Mouse (Mus musculus) liver, embryonic 14.5 days (tissue): ENCODE data around the gene Aqr.

Source experiments
- CTCF ChIP-seq: IDR thresholded peaks from 2 replicates; pipeline ENCODE4 v1.5.1; 2016; ENCODE audit warnings: antibody characterized with exemption, low read depth, control low read depth
- EP300 ChIP-seq: IDR thresholded peaks from 2 replicates; pipeline ENCODE4 v1.6.1; 2016; ENCODE audit warnings: antibody characterized with exemption, low read depth

DNA sequence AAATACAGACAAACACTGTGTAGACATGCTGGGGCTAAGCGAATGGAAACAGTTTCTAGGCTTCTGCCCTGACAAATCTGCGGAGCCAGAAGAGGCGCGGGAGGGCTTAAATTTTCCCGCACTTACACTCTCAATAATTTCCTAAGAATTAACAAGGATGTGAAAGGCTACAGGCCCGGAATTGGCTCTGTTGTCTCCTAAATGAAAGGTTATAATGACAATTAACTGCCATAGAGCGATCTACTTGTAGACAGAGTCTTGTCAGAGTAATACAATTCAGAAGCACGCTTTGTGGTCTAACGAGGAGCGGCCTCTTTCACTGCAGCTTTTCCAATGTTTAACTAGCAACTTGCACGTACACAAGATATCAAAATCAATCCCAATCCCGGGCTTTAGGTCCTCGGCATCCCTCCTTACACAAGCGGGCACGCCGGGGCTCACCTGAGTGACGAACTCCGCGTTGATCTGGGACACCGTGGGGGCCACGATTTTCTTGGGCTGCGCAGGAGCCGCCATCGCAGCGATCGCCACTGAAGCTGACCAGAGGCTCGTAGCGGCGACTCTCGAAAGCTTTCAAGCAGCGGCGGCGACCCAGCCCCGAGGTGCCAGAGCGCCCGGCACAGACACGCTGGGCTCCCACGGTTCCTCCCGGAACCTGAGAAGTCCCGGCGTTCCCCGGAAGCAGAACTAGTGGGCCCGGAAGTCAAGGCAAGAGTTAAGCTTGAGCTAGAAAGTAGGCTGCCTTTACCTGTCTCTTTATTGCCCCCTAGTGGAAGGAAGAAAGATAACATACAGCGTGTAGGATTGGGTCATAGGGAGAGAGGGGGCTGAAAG is 12.0 kb downstream of the Aqr start:
- peak; percentile 88 for TF ChIP-seq CTCF
- TF ChIP-seq EP300: no peak
